Mouse (Mus musculus) heart, postnatal 0 days (tissue): ENCODE measurements at regions not wholly inside any gene's neighbourhood (a gene's known extent, or its start where the extent isn't known, plus 50 kb on each side); places are given as distances from the start of the nearest gene placed in this dataset.
A peak's percentile ranks its signal among the peaks of the same experiment; 100 is the strongest.

Experiments
- ATAC-seq: fragments of 200-750 bp; cut with Nextera tagmentation; 2 replicates; pipeline ENCODE4 v1.8.0; 2017; ENCODE audit warnings: low read depth, moderate number of reproducible peaks, moderate library complexity; ENCODE audit not compliant: insufficient read depth
- DNase-seq: peaks from one replicate; pipeline ENCODE4 v3.0.0-alpha.2; 2016; ENCODE audit warnings: low spot score
- H3K27ac ChIP-seq: fragments of 300-500 bp; sonication (generic); 2 replicates; pipeline ENCODE4 v1.5.1; 2014; ENCODE audit warnings: low read depth, mild to moderate bottlenecking
- H3K27me3 ChIP-seq: fragments of 300-500 bp; sonication (generic); 2 replicates; pipeline ENCODE4 v1.6.1; 2014; ENCODE audit warnings: low read length, mixed read lengths; ENCODE audit not compliant: control insufficient read depth, insufficient read depth
- H3K36me3 ChIP-seq: fragments of 300-500 bp; sonication (generic); replicated peaks from 2 replicates; pipeline ENCODE4 v1.6.1; 2014; ENCODE audit warnings: low read length, mixed read lengths; ENCODE audit not compliant: control insufficient read depth, insufficient read depth
- H3K4me1 ChIP-seq: fragments of 300-500 bp; sonication (generic); 2 replicates; pipeline ENCODE4 v1.6.1; 2014; ENCODE audit warnings: antibody characterized with exemption; ENCODE audit not compliant: control insufficient read depth, insufficient read depth
- H3K4me2 ChIP-seq: fragments of 300-500 bp; sonication (generic); 2 replicates; pipeline ENCODE4 v1.6.1; 2014; ENCODE audit warnings: low read depth, mild to moderate bottlenecking, low read length, moderate library complexity
- H3K4me3 ChIP-seq: fragments of 300-500 bp; sonication (generic); 2 replicates; pipeline ENCODE4 v1.5.1; 2014; ENCODE audit warnings: low read depth, low read length
- H3K9ac ChIP-seq: fragments of 300-500 bp; sonication (generic); replicated peaks from 2 replicates; pipeline ENCODE4 v1.6.1; 2014; ENCODE audit warnings: low read depth, low read length, mixed read lengths
- H3K9me3 ChIP-seq: fragments of 300-500 bp; sonication (generic); replicated peaks from 2 replicates; pipeline ENCODE4 v1.6.1; 2016; ENCODE audit warnings: low read length; ENCODE audit not compliant: control insufficient read depth
- CTCF ChIP-seq: IDR thresholded peaks from 2 replicates; pipeline ENCODE4 v1.5.1; 2016; ENCODE audit warnings: antibody characterized with exemption, control low read depth, low read depth
- EP300 ChIP-seq: IDR thresholded peaks from 2 replicates; pipeline ENCODE4 v1.6.1; 2016; ENCODE audit warnings: antibody characterized with exemption, low read depth
- WGBS: fragments of 180-500 bp; shearing (Covaris S2); extraction: QIAGEN DNeasy Blood & Tissue Kit; methylation state at CpG from one replicate; pipeline ENCODE4 v1.1.7; 2014; 5-methylcytosine and 5-hydroxymethylcytosine counted together

GRCm38 (mm10) chr17:7577227-7577626 lies 192.0 kb upstream of the Unc93a2 start:
- TF ChIP-seq CTCF (no peak), EP300 (no peak)
- ATAC-seq: peak; percentile 64
- no peaks in the 10 kb centered on the region for H3K27me3 ChIP-seq
- peak overlapping the region; percentile 51; the same call in 1 of the 2 replicates for H3K27ac ChIP-seq
- no peaks in the 10 kb centered on the region for H3K9me3 ChIP-seq
- WGBS: 37% methylated on average over 4 of the region's 4 CpGs
- no peak overlapping the region for H3K4me3 ChIP-seq
- no peaks in the 10 kb centered on the region for H3K4me1 ChIP-seq
- DNase-seq: peak; percentile 65
- no peak overlapping the region for H3K4me2 ChIP-seq
- H3K36me3 ChIP-seq: no peaks in the 10 kb centered on the region
- no peak overlapping the region for H3K9ac ChIP-seq

DNA sequence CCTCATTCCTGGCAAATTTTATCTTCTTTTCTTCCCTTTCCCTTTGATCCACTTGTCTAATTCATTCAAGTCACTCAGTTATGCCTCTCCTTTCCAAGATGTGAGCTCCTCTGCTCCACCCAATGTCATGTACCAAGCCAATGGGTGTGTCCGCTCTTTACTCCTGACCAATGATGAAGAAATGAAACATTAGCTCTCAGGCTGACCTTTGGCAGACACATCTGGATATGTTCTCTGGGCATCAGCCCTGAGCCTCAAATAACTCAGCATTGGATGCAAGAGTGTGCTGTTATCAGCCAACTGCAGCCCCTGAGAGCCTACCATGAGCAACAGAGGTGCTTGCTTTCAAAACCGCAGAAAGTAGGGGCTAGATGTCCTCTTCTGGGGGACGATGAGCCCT lies 186.2 kb upstream of the Unc93a2 start:
- H3K27ac ChIP-seq: no peak overlapping the region
- WGBS: 83% methylated on average over 3 of the region's 3 CpGs
- TF ChIP-seq CTCF (no peak), EP300 (no peak)
- H3K9ac ChIP-seq: no peak overlapping the region
- no peaks in the 10 kb centered on the region for H3K4me1 ChIP-seq
- H3K36me3 ChIP-seq: no peaks in the 10 kb centered on the region
- no peak overlapping the region for H3K4me2 ChIP-seq
- H3K9me3 ChIP-seq: no peaks in the 10 kb centered on the region
- H3K4me3 ChIP-seq: no peak overlapping the region
- DNase-seq (no peak), ATAC-seq (no peak)
- no peaks in the 10 kb centered on the region for H3K27me3 ChIP-seq

- Histone ChIP-seq H3K27me3 (no peaks in the 10 kb centered on the region), H3K4me3 (no peak overlapping the region), H3K4me1 (no peaks in the 10 kb centered on the region), H3K9ac (no peak overlapping the region), H3K9me3 (no peaks in the 10 kb centered on the region), H3K36me3 (no peaks in the 10 kb centered on the region), H3K27ac (no peak overlapping the region), H3K4me2 (no peak overlapping the region)
- ATAC-seq: no peak
- 80% methylated on average over 5 of the region's 5 CpGs for WGBS
- TF ChIP-seq CTCF (no peak), EP300 (no peak)
- DNase-seq: no peak
Observed at GRCm38 (mm10) chr17:7568482-7568881, 183.2 kb upstream of the Unc93a2 start.

DNA sequence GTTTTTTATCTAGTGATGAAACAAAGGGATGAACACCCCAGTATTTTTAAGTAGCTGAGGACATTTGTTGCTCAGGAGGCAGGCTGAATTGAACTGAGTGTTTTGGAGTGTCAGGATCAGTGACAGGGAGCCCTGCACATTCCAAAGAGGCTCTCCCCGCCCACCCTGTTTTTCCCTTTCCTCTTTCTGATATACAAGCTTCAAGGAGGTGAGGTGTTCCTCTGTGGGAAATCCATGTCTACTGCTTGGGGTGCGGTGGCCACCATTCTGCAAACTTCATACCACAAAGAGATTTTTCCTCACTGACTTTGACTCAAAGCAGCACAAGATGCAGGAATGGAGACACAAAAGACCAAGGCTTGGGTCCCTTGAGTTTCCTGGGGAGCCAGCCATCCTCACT lies 180.5 kb upstream of the Unc93a2 start:
- Histone ChIP-seq H3K9ac (no peak overlapping the region), H3K4me3 (no peak overlapping the region), H3K4me2 (no peak overlapping the region), H3K27ac (no peak overlapping the region), H3K4me1 (no peaks in the 10 kb centered on the region), H3K27me3 (no peaks in the 10 kb centered on the region), H3K36me3 (no peaks in the 10 kb centered on the region), H3K9me3 (no peaks in the 10 kb centered on the region)
- no peak for ATAC-seq
- WGBS: 49% methylated on average over 2 of the region's 2 CpGs
- TF ChIP-seq EP300 (no peak), CTCF (no peak)
- DNase-seq: no peak

DNA sequence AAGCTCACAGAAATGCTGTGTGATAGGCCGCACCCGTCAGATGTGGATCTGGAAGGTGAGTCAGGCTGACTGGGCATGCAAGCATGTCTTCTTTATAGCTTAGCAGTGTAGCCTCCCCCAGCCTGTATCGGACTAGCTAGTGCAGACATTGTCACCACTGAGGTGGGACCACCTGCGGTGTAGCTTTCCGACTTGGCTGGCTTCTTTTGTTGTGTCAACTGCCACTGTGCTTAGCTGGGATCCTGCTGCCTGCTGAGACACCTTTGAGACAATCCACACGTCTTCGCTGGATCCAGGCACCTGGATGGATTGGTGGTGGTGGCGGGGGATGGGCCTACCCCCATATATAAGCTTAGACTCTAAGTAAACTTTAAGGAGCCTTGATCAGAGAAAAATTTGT lies 177.7 kb upstream of the Unc93a2 start:
- Histone ChIP-seq H3K36me3 (no peaks in the 10 kb centered on the region), H3K4me3 (no peak overlapping the region), H3K4me1 (no peaks in the 10 kb centered on the region), H3K27me3 (no peaks in the 10 kb centered on the region), H3K27ac (no peak overlapping the region), H3K9me3 (no peaks in the 10 kb centered on the region), H3K4me2 (no peak overlapping the region), H3K9ac (no peak overlapping the region)
- DNase-seq: no peak
- no peak for TF ChIP-seq EP300
- no peak for TF ChIP-seq CTCF
- 44% methylated on average over 8 of the region's 8 CpGs for WGBS
- no peak for ATAC-seq

DNA sequence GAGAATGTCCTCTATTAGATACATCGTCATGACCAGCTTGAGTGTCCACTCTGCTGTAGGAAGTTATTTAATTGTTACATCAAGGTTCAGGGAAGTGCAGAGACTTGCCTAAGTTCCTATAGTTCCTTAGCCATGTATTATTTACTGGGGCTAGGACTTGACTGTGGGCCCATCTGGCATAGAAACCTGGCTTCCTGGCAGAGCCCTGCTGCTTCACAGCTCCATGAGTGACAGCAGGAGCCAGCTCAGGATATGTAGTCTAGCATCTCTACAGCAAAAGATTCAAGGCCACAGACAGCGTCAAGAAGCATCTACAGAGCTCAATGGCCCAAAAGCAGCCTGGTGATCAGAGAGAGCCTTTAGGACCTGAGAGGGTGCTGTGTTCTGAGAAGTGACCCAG lies 163.2 kb upstream of the Unc93a2 start:
- Histone ChIP-seq H3K4me2 (no peak overlapping the region), H3K36me3 (no peaks in the 10 kb centered on the region)

More for the DNA sequence above, 163.2 kb upstream of the Unc93a2 start:
- Histone ChIP-seq H3K9me3 (no peaks in the 10 kb centered on the region), H3K4me3 (no peak overlapping the region), H3K4me1 (peaks cover 5% of the 10 kb centered on the region; the same call in 1 of the 2 replicates), H3K9ac (no peak overlapping the region), H3K27ac (no peak overlapping the region), H3K27me3 (no peaks in the 10 kb centered on the region)
- TF ChIP-seq EP300 (no peak), CTCF (no peak)
- 78% methylated on average over 2 of the region's 2 CpGs for WGBS
- DNase-seq (no peak), ATAC-seq (no peak)
